Mouse (Mus musculus) G1E (cell line): ENCODE data around the gene Kcnb1. TPM values are rescaled to one million over a fixed set of nuclear protein-coding genes. Genes with fewer than 3 reads are reported as not detected.

ENCODE experiments used
- ATAC-seq: 2 replicates; pipeline ENCODE4 v1.8.0; 2016; ENCODE audit warnings: mild to moderate bottlenecking; ENCODE audit not compliant: insufficient number of reproducible peaks, poor library complexity, low FRiP score, severe bottlenecking; ENCODE audit errors: extremely low read depth
- DNase-seq: peaks from one replicate; pipeline ENCODE4 v3.0.0; 2012; ENCODE audit warnings: low spot score
- H3K27me3 ChIP-seq: 2 replicates; pipeline ENCODE4 v1.6.1; 2012; ENCODE audit warnings: mild to moderate bottlenecking, low read length, inconsistent platforms; ENCODE audit not compliant: insufficient read depth
- H3K36me3 ChIP-seq: replicated peaks from 2 replicates; pipeline ENCODE3; 2012; ENCODE audit warnings: mild to moderate bottlenecking, inconsistent platforms
- H3K4me1 ChIP-seq: 2 replicates; pipeline ENCODE4 v1.6.1; 2012; ENCODE audit warnings: low read depth, low read length, inconsistent platforms, mixed read lengths; ENCODE audit not compliant: insufficient read depth
- H3K4me3 ChIP-seq: 2 replicates; pipeline ENCODE4 v1.5.1; 2012; ENCODE audit warnings: low read depth, mild to moderate bottlenecking, inconsistent platforms, low read length, moderate library complexity, mixed read lengths
- H3K9me3 ChIP-seq: replicated peaks from 2 replicates; pipeline ENCODE4 v1.6.1; 2012; ENCODE audit warnings: inconsistent platforms
- CTCF ChIP-seq: IDR thresholded peaks from 2 replicates; pipeline ENCODE4 v1.5.1; 2012; ENCODE audit warnings: low read depth, low read length, inconsistent platforms, mixed read lengths
- GATA1 ChIP-seq: IDR thresholded peaks from 2 replicates; pipeline ENCODE4 v1.6.1; 2012; ENCODE audit warnings: borderline replicate concordance, low read length, inconsistent platforms, mixed read lengths
- GATA2 ChIP-seq: IDR thresholded peaks from 2 replicates; pipeline ENCODE4 v1.6.1; 2012; ENCODE audit warnings: low read depth, low read length, inconsistent platforms, borderline replicate concordance
- POLR2AphosphoS5 ChIP-seq: IDR thresholded peaks from 2 replicates; pipeline ENCODE4 v1.6.1; 2012; ENCODE audit warnings: low read depth, low read length, inconsistent platforms; ENCODE audit not compliant: insufficient replicate concordance
- TAL1 ChIP-seq: conservative IDR thresholded peaks from 2 replicates; pipeline ENCODE4 v1.6.1; 2012; ENCODE audit warnings: low read depth, low read length, inconsistent platforms, mixed read lengths
- polyA plus RNA-seq: library from polyadenylated mRNA; stranded (reverse); fragments of >175 nt; gene quantifications from 2 replicates; pipeline ENCODE4 v1.2.3, GENCODE M21; 2012
- total RNA-seq, 2 experiments: library from RNA; stranded (forward) in 1 of 2; stranded (reverse) in 1 of 2; fragments of 200-1000 nt in 1 of 2; fragments of >200 nt in 1 of 2; fragmentation: Nextera tagmentation in 1 of 2; gene quantifications; 2 replicates each; pipeline ENCODE4 v1.2.3; 2014 to 2017

The Kcnb1 gene
- total and polyA plus RNA-seq, 3 experiments = 0.22 TPM; not detected in 2

DNA sequence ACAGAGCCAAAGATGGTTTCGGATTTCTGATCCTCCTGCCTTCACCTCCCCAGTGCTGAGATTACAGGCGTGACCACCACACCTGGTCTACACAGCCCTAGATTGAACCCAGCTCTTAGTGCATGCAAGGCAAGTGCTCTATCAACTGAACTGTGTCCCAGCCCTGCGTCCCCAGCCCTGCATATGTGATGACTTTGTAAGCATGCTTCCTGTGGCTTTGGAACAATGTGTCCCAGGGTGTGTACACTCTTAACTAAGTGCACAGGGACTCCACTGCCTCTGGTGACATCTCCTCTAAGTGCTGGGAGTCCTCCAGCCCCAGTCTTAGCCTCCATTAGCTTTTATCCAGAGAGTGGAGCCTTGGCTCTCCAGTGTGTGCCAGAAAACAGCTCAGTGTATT lies 3.4 kb upstream of the Kcnb1 start:
- no peak for TF ChIP-seq GATA1
- H3K36me3 ChIP-seq = no peaks in the 10 kb centered on the region

GRCm38 (mm10) chr2:167189291-167190075 lies 472 bp downstream of the Kcnb1 start:
- Histone ChIP-seq H3K27me3 (no peaks in the 10 kb centered on the region), H3K4me3 (no peak overlapping the region), H3K4me1 (no peaks in the 10 kb centered on the region), H3K36me3 (no peaks in the 10 kb centered on the region), H3K9me3 (peaks cover 30% of the 10 kb centered on the region)
- DNase-seq (no peak), ATAC-seq (no peak)
- TF ChIP-seq TAL1 = no peak
- no peak for TF ChIP-seq POLR2AphosphoS5
- TF ChIP-seq GATA1 = no peak
- TF ChIP-seq CTCF = no peak
- TF ChIP-seq GATA2 = no peak

More for the DNA sequence above, 3.4 kb upstream of the Kcnb1 start:
- Histone ChIP-seq H3K9me3 (peaks cover 23% of the 10 kb centered on the region), H3K27me3 (no peaks in the 10 kb centered on the region), H3K4me1 (no peaks in the 10 kb centered on the region), H3K4me3 (no peak overlapping the region)
- DNase-seq (no peak), ATAC-seq (no peak)

- Histone ChIP-seq H3K4me1 (no peaks in the 10 kb centered on the region), H3K4me3 (peak overlapping the region; percentile 40; the same call in 1 of the 2 replicates), H3K9me3 (peaks cover 30% of the 10 kb centered on the region), H3K27me3 (no peaks in the 10 kb centered on the region), H3K36me3 (no peaks in the 10 kb centered on the region)
- no peak for ATAC-seq
- TF ChIP-seq POLR2AphosphoS5 (no peak), CTCF (no peak), GATA1 (no peak), TAL1 (no peak), GATA2 (no peak)
- DNase-seq = no peak
Measured at GRCm38 (mm10) chr2:167188315-167189207, 1.4 kb downstream of the Kcnb1 start.

- DNase-seq (no peak), ATAC-seq (no peak)
- H3K9me3 ChIP-seq = peaks cover 33% of the 10 kb centered on the region
- no peak overlapping the region for H3K4me3 ChIP-seq
- no peaks in the 10 kb centered on the region for H3K4me1 ChIP-seq
- no peaks in the 10 kb centered on the region for H3K36me3 ChIP-seq
- TF ChIP-seq CTCF = no peak
- no peak for TF ChIP-seq POLR2AphosphoS5
- no peak for TF ChIP-seq TAL1
- TF ChIP-seq GATA1 = no peak
- H3K27me3 ChIP-seq = no peaks in the 10 kb centered on the region
Measured at GRCm38 (mm10) chr2:167187119-167187518, 2.8 kb downstream of the Kcnb1 start.

GRCm38 (mm10) chr2:167186544-167186943 lies 3.4 kb downstream of the Kcnb1 start:
- DNase-seq (no peak), ATAC-seq (no peak)
- H3K9me3 ChIP-seq = peaks cover 33% of the 10 kb centered on the region
- no peaks in the 10 kb centered on the region for H3K4me1 ChIP-seq
- H3K36me3 ChIP-seq = no peaks in the 10 kb centered on the region
- no peaks in the 10 kb centered on the region for H3K27me3 ChIP-seq
- H3K4me3 ChIP-seq = no peak overlapping the region
- TF ChIP-seq GATA2 = no peak
- TF ChIP-seq TAL1 = no peak
- TF ChIP-seq GATA1 = no peak

DNA sequence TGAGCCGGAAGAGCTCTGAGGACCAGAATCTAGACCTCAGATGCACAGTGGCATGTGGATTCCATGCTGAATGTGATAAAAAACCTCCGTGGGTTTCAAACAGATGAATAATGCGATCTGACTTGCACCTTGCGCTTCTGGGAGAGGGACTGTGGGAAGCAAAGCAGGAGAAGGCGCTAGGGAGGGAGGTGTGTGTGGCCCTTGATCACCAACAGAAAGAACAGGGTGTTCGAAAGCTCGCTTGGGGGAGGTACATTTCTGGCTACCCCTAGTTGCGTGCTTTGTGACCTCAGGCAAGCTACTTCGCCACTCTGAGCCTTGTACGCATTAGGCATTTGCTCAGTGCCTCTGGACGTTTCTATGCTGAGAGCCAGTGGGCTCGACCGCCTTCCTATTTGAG lies 4.0 kb downstream of the Kcnb1 start:
- no peaks in the 10 kb centered on the region for H3K4me1 ChIP-seq
- H3K9me3 ChIP-seq = peaks cover 33% of the 10 kb centered on the region
- H3K4me3 ChIP-seq = no peak overlapping the region
- TF ChIP-seq TAL1 (no peak), POLR2AphosphoS5 (no peak), GATA2 (no peak), CTCF (no peak), GATA1 (no peak)
- H3K27me3 ChIP-seq = no peaks in the 10 kb centered on the region
- DNase-seq (no peak), ATAC-seq (no peak)
- no peaks in the 10 kb centered on the region for H3K36me3 ChIP-seq

- Histone ChIP-seq H3K4me3 (no peak overlapping the region), H3K36me3 (no peaks in the 10 kb centered on the region), H3K27me3 (no peaks in the 10 kb centered on the region), H3K4me1 (no peaks in the 10 kb centered on the region), H3K9me3 (peaks cover 28% of the 10 kb centered on the region)
- ATAC-seq (no peak), DNase-seq (no peak)
- no peak for TF ChIP-seq GATA2
Measured at GRCm38 (mm10) chr2:167185432-167185831, 4.5 kb downstream of the Kcnb1 start.
